In genomic region chr3:104313063-104313462, GRCm38 (mm10) we compare ENCODE assay signal across 33 mouse cellular contexts.
"Had no signal": no experiment of that assay in that cellular context is flagged by ENCODE, and none has a peak within 500 bp of the region (broad histone marks: within the 10 kb centered on the region; RNA-seq: fewer than 3 reads in every experiment).

No protein-coding gene starts in this region.

- H3K4me1 ChIP-seq: hindbrain, embryonic 12.5 days; hindbrain, embryonic 15.5 days had no signal

- H3K4me3 ChIP-seq: heart, embryonic 10.5 days; heart, embryonic 12.5 days; heart, embryonic 13.5 days; heart, embryonic 15.5 days; hindbrain, embryonic 10.5 days; hindbrain, embryonic 12.5 days; hindbrain, embryonic 13.5 days; hindbrain, embryonic 15.5 days; kidney, embryonic 15.5 days; layer of hippocampus, adult 2 months; left cerebral cortex, adult 2 months had no signal

- H3K36me3 ChIP-seq: heart, embryonic 10.5 days; heart, embryonic 12.5 days; heart, embryonic 13.5 days; heart, embryonic 15.5 days; hindbrain, embryonic 10.5 days; hindbrain, embryonic 12.5 days; hindbrain, embryonic 13.5 days; hindbrain, embryonic 15.5 days; kidney, embryonic 15.5 days had no signal

- H3K27ac ChIP-seq: heart, embryonic 10.5 days; heart, embryonic 13.5 days; heart, embryonic 15.5 days; hindbrain, embryonic 10.5 days; hindbrain, embryonic 12.5 days; hindbrain, embryonic 13.5 days; hindbrain, embryonic 14.5 days; hindbrain, embryonic 15.5 days; hindbrain, postnatal 0 days; kidney, embryonic 15.5 days; kidney, postnatal 0 days; layer of hippocampus, adult 2 months; left cerebral cortex, adult 2 months had no signal

- ATAC-seq: hindbrain, embryonic 16.5 days; hindbrain, postnatal 0 days; inflammation-experienced regulatory T-cells, adult 6 months had no signal

- DNase-seq: heart, postnatal 10 days; heart, postnatal 14 days; heart, postnatal 36 days; heart, postnatal 4 days; kidney, adult 11 months; kidney, adult 18-20 months; kidney, adult 2 months; kidney, adult 8-10 months; kidney, adult 9 months; kidney, postnatal 10 days; kidney, postnatal 14 days; kidney, postnatal 25 days; kidney, postnatal 36 days; kidney, postnatal 4 days; layer of hippocampus, adult 9-11 months; layer of hippocampus, postnatal 36 days had no signal

- H3K9me3 ChIP-seq: heart, embryonic 10.5 days; heart, embryonic 12.5 days; heart, embryonic 13.5 days; heart, embryonic 15.5 days; hindbrain, embryonic 10.5 days; hindbrain, embryonic 12.5 days; hindbrain, embryonic 13.5 days; hindbrain, embryonic 15.5 days; kidney, embryonic 15.5 days had no signal

- H3K27me3 ChIP-seq: heart, embryonic 12.5 days; heart, embryonic 13.5 days; heart, embryonic 15.5 days; hindbrain, embryonic 12.5 days; hindbrain, embryonic 13.5 days; hindbrain, embryonic 15.5 days; kidney, embryonic 15.5 days had no signal

- H3K4me2 ChIP-seq: heart, embryonic 11.5 days; heart, embryonic 12.5 days; heart, embryonic 13.5 days; heart, embryonic 15.5 days; hindbrain, embryonic 12.5 days; hindbrain, embryonic 13.5 days; hindbrain, embryonic 14.5 days; hindbrain, embryonic 15.5 days; kidney, embryonic 15.5 days had no signal

- H3K9ac ChIP-seq: heart, embryonic 12.5 days; heart, embryonic 13.5 days; heart, embryonic 15.5 days; hindbrain, embryonic 12.5 days; hindbrain, embryonic 13.5 days; hindbrain, embryonic 14.5 days; hindbrain, embryonic 15.5 days; kidney, embryonic 15.5 days had no signal
